Mouse (Mus musculus): Measurements from ENCODE around the gene Cers3. TPM values are rescaled to one million over a fixed set of nuclear protein-coding genes. Genes with fewer than 3 reads are reported as not detected.
A peak's percentile ranks its signal among the peaks of the same experiment; 100 is the strongest.

The Cers3 gene
- total and polyA plus RNA-seq, 3 experiments: 0.09 to 0.12 TPM; not detected in 1

- intact Hi-C loops (cut with DNase I): no loop called here
- Histone ChIP-seq H3K27me3 (ENCODE audit: control insufficient read depth, insufficient read depth, low read length) (no peaks in the 10 kb centered on the region), H3K4me3 (no peak overlapping the region), H3K9ac (ENCODE audit: low read depth, low read length) (no peak overlapping the region), H3K36me3 (ENCODE audit: control insufficient read depth, insufficient read depth, low read length) (no peaks in the 10 kb centered on the region), H3K27ac (no peak overlapping the region), H3K4me1 (ENCODE audit: control insufficient read depth, insufficient read depth, low read length) (no peaks in the 10 kb centered on the region), H3K79me2 (replicated peaks; ENCODE audit: control insufficient read depth, insufficient read depth, low read length) (no peaks in the 10 kb centered on the region)
- WGBS: 74% methylated on average over 13 of the region's 13 CpGs
- no peak for TF ChIP-seq POLR2A (IDR thresholded peaks at IDR 0.05; ENCODE audit: insufficient read depth, low read depth, low read length)
- TF ChIP-seq EP300 (IDR thresholded peaks at IDR 0.05; ENCODE audit: insufficient read depth, low read depth, low read length): no peak
- no peak for TF ChIP-seq CTCF (IDR thresholded peaks at IDR 0.05)
- DNase-seq: peak in 1 of 2 experiments; percentile 14
Measured at GRCm38 (mm10) chr7:66867719-66868501, 124.6 kb downstream of the Cers3 start.

GRCm38 (mm10) chr7:66871520-66871919, 128.2 kb downstream of the Cers3 start:
- Histone ChIP-seq H3K4me1 (ENCODE audit: control insufficient read depth, insufficient read depth, low read length) (no peaks in the 10 kb centered on the region), H3K4me3 (no peak overlapping the region), H3K36me3 (ENCODE audit: control insufficient read depth, insufficient read depth, low read length) (no peaks in the 10 kb centered on the region), H3K9ac (ENCODE audit: low read depth, low read length) (no peak overlapping the region), H3K27me3 (ENCODE audit: control insufficient read depth, insufficient read depth, low read length) (no peaks in the 10 kb centered on the region), H3K27ac (no peak overlapping the region), H3K79me2 (replicated peaks; ENCODE audit: control insufficient read depth, insufficient read depth, low read length) (no peaks in the 10 kb centered on the region)
- intact Hi-C loops (cut with DNase I): no loop called here
- TF ChIP-seq EP300 (IDR thresholded peaks at IDR 0.05; ENCODE audit: insufficient read depth, low read depth, low read length): no peak
- TF ChIP-seq POLR2A (IDR thresholded peaks at IDR 0.05; ENCODE audit: insufficient read depth, low read depth, low read length): no peak
- no peak for DNase-seq
- 63% methylated on average over 7 of the region's 7 CpGs for WGBS

GRCm38 (mm10) chr7:66871940-66872511, 128.7 kb downstream of the Cers3 start:
- H3K27ac ChIP-seq: no peak overlapping the region
- WGBS: 74% methylated on average over 14 of the region's 14 CpGs

GRCm38 (mm10) chr7:66873235-66873634, 129.9 kb downstream of the Cers3 start:
- intact Hi-C loops (cut with DNase I): no loop called here
- no peak overlapping the region for H3K27ac ChIP-seq
- WGBS: 87% methylated on average over 2 of the region's 2 CpGs
- DNase-seq: no peak
- TF ChIP-seq CTCF (IDR thresholded peaks at IDR 0.05): no peak
- no peak for TF ChIP-seq POLR2A (IDR thresholded peaks at IDR 0.05; ENCODE audit: insufficient read depth, low read depth, low read length)
- TF ChIP-seq EP300 (IDR thresholded peaks at IDR 0.05; ENCODE audit: insufficient read depth, low read depth, low read length): no peak
- H3K79me2 ChIP-seq (replicated peaks; ENCODE audit: control insufficient read depth, insufficient read depth, low read length): no peaks in the 10 kb centered on the region
- no peaks in the 10 kb centered on the region for H3K27me3 ChIP-seq (ENCODE audit: control insufficient read depth, insufficient read depth, low read length)
- H3K36me3 ChIP-seq (ENCODE audit: control insufficient read depth, insufficient read depth, low read length): no peaks in the 10 kb centered on the region
- H3K9ac ChIP-seq (ENCODE audit: low read depth, low read length): no peak overlapping the region
- no peak overlapping the region for H3K4me3 ChIP-seq
- no peaks in the 10 kb centered on the region for H3K4me1 ChIP-seq (ENCODE audit: control insufficient read depth, insufficient read depth, low read length)

More at GRCm38 (mm10) chr7:66871940-66872511, 128.7 kb downstream of the Cers3 start:
- H3K36me3 ChIP-seq (ENCODE audit: control insufficient read depth, insufficient read depth, low read length): no peaks in the 10 kb centered on the region
- H3K4me3 ChIP-seq: no peak overlapping the region
- H3K27me3 ChIP-seq (ENCODE audit: control insufficient read depth, insufficient read depth, low read length): no peaks in the 10 kb centered on the region
- TF ChIP-seq CTCF (IDR thresholded peaks at IDR 0.05) (no peak), EP300 (IDR thresholded peaks at IDR 0.05; ENCODE audit: insufficient read depth, low read depth, low read length) (no peak), POLR2A (IDR thresholded peaks at IDR 0.05; ENCODE audit: insufficient read depth, low read depth, low read length) (no peak)
- DNase-seq: peak in 1 of 2 experiments; percentile 26
- H3K79me2 ChIP-seq (replicated peaks; ENCODE audit: control insufficient read depth, insufficient read depth, low read length): no peaks in the 10 kb centered on the region
- H3K4me1 ChIP-seq (ENCODE audit: control insufficient read depth, insufficient read depth, low read length): no peaks in the 10 kb centered on the region
- H3K9ac ChIP-seq (ENCODE audit: low read depth, low read length): no peak overlapping the region
- intact Hi-C loops (cut with DNase I): no loop called here

Other genes starting within 250 kb of the Cers3 start
- gene Asb7, start 53.9 kb upstream of the Cers3 start, total RNA-seq (2021): 1 to 10 TPM; 7.5 to 9.0 TPM
- gene Asb7, start 53.9 kb upstream of the Cers3 start, polyA plus RNA-seq (2012; rRNA removed): 2.2 and 3.9 TPM in 2 replicates
- gene Lins1, start 53.6 kb upstream of the Cers3 start, total RNA-seq (2021): 1 to 10 TPM; 3.0 to 3.5 TPM
- gene Lins1, start 53.6 kb upstream of the Cers3 start, polyA plus RNA-seq (2012; rRNA removed): 3.2 and 6.5 TPM in 2 replicates
- gene Adamts17, start 96.2 kb downstream of the Cers3 start, total RNA-seq (2021): 1 to 10 TPM in 1 of 2 experiments, under 1 TPM in 1; 0.47 to 1.5 TPM
- 0.51 and 0.88 TPM in 2 replicates for gene Adamts17, start 96.2 kb downstream of the Cers3 start, polyA plus RNA-seq (2012; rRNA removed)

All from heart, adult 2 months (tissue).